Mouse (Mus musculus): ENCODE measurements around the gene G6pc. TPM values are rescaled to one million over a fixed set of nuclear protein-coding genes. Genes with fewer than 3 reads are reported as not detected.

Gene G6pc
- polyA plus RNA-seq, 1 experiment from 2014 or later = not detected

DNA sequence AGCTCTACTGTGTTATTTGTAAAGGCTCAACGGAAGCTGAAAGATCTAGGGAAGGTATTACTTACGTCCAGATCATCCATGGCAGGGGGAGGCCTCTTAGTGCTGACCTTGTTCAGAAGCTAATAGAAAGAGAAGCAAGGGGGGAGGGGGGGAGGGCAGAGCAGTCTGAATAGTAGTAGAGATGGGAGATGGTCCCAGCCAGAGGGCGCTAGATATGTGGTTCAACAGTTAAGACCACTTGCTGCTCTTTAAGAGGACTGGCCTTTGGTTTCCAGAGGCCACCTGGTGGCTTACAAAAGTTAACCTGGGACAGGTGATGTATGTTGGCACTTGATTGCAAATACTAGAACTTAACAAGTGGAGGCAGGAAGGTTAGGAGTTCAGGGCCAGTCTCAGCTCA lies 52.2 kb downstream of the G6pc start:
- no peak overlapping the region for H3K9ac ChIP-seq
- no peak for ATAC-seq (ENCODE audit: low FRiP score, low read depth)
- no peak overlapping the region for H3K4me2 ChIP-seq (replicated peaks)
- 24% methylated on average over 3 of the region's 3 CpGs for WGBS
- no peaks in the 10 kb centered on the region for H3K36me3 ChIP-seq
- no peak overlapping the region for H3K27ac ChIP-seq
- peaks cover 16% of the 10 kb centered on the region for H3K4me1 ChIP-seq
- no peak overlapping the region for H3K4me3 ChIP-seq
- no peaks in the 10 kb centered on the region for H3K27me3 ChIP-seq
- H3K9me3 ChIP-seq = no peaks in the 10 kb centered on the region

DNA sequence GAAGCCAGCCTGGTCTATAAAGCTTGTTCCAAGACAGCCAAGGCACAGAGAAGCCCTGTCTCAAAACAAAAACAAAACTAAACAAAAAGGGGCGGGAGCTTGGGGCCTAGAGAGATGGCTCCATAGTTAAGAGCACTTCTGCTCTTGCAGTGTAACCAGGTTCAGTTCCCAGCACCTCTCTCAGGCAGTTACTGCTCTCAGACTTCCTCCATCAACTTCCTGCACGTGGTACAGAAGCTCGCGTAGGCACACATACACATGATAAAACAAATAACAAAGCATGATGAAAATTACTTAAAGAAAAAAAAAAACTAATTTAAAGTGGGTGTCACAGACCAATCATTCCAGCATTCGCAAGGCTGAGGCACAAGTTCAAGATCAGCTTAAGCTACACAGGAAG lies 52.8 kb downstream of the G6pc start:
- WGBS = 89% methylated on average over 5 of the region's 5 CpGs
- Histone ChIP-seq H3K9me3 (no peaks in the 10 kb centered on the region), H3K9ac (no peak overlapping the region), H3K27ac (no peak overlapping the region), H3K27me3 (no peaks in the 10 kb centered on the region), H3K36me3 (no peaks in the 10 kb centered on the region), H3K4me2 (replicated peaks) (no peak overlapping the region), H3K4me1 (peaks cover 16% of the 10 kb centered on the region), H3K4me3 (no peak overlapping the region)
- no peak for ATAC-seq (ENCODE audit: low FRiP score, low read depth)

DNA sequence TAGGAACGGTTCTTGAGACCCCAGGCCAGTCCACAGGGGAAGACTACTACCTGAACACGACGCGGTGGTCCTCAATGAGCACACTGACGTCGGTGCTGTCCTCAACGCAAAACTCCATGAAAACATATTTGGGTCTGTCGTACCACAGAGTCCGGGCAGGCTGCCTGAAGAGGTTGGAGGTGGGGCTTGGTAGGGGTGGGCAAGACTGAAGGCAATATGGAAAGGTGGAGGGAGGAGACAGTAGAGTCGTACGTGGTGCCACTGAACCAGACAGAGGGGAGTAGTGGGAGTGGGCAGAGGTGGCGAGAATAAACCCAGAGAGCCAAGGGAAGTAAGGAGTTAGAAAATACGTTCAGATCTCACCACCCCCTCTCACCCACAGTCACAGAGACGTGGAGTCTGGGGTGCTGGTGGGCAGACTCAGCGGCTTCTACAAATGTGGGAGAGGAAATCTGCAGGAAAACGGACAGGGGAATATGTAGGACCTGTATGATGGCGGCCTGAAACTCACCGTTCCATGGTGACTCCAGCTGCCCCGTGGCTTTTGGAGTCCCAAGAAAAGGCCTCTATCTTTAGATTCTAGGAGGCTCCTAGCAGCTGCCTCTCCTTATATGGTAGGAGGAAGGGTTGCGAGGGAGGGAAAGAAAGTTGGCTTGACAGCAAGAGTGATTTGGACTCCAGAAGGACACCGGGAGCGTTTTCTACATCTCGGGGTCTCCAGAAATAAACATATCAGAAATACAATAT lies 56.9 kb downstream of the G6pc start, which contains the start of gene Gm27029:
Gene Gm27029 (minus strand): TSS at position 692 of the 747 bp plus-strand sequence.
- Histone ChIP-seq H3K36me3 (peaks cover under 1% of the 10 kb centered on the region), H3K4me2 (replicated peaks) (peak within 1 kb of the TSS; percentile 95), H3K4me1 (peaks cover 27% of the 10 kb centered on the region), H3K9ac (peak within 1 kb of the TSS; percentile 79), H3K4me3 (peak within 1 kb of the TSS; percentile 75), H3K27me3 (no peaks in the 10 kb centered on the region), H3K27ac (peak within 1 kb of the TSS; percentile 65; the same call in 1 of the 2 replicates), H3K9me3 (no peaks in the 10 kb centered on the region)
- whole genome bisulfite sequencing = 4% methylated on average over 23 of the region's 23 CpGs
- peak; percentile 66 for ATAC-seq (ENCODE audit: low FRiP score, low read depth)

DNA sequence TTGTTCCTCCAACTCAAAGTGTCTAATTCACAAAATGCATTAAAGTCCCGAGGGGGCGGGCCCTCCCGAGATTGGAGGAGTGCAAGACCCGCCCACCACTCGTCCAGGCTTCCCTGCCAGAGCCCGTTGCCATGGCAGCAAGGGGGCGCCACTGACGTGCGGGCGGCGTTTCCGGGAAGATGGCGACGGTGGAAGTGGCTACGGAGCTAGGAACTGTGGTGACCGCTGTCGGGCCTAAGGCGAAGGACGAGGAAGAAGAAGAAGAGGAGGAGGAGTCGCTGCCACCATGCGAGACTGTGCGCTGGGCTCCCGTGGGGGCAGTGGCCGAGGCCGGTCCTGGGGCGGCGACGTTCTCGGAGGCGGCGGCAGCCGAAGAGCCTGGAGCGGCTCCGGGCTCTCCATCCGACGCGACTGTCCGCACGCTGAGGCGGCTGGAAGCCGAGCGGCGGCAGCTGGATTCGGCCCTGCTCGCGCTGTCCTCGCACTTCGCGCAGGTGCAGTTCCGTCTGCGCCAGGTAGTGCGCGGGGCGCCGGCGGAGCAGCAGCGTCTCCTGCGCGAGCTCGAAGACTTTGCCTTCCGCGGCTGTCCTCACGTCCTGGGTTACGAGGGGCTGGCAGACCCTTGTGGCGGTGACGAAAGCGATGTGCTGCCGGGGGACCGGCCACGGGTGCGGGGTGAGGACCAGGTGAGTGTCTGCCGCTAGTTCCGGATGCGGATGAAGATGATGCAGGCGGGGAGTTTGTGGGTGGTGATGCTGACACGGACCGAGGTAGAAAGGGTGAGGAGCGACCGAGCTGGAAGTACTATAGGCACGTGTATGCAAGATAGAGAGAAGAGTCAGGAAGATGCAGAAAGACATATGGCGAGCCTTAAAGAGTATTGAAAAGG lies 57.8 kb downstream of the G6pc start, which contains the start of the genes Rundc1 and Ptges3l:
Gene Rundc1 (plus strand): TSS at position 161 of the 889 bp plus-strand sequence.
Gene Ptges3l (minus strand): TSS at position 409 of the 889 bp plus-strand sequence.
- H3K27ac ChIP-seq = peak within 1 kb of the TSS; percentile 65; the same call in 1 of the 2 replicates
- ATAC-seq (ENCODE audit: low FRiP score, low read depth) = peak; percentile 96
- WGBS = under 1% methylated on average over 78 of the region's 81 CpGs
- peak within 1 kb of the TSS; percentile 95 for H3K4me2 ChIP-seq (replicated peaks)
- no peaks in the 10 kb centered on the region for H3K9me3 ChIP-seq
- H3K27me3 ChIP-seq = no peaks in the 10 kb centered on the region
- H3K9ac ChIP-seq = peak within 1 kb of the TSS; percentile 79
- H3K4me3 ChIP-seq = peak within 1 kb of the TSS; percentile 75
- H3K36me3 ChIP-seq = peaks cover 10% of the 10 kb centered on the region
- H3K4me1 ChIP-seq = peaks cover 27% of the 10 kb centered on the region

DNA sequence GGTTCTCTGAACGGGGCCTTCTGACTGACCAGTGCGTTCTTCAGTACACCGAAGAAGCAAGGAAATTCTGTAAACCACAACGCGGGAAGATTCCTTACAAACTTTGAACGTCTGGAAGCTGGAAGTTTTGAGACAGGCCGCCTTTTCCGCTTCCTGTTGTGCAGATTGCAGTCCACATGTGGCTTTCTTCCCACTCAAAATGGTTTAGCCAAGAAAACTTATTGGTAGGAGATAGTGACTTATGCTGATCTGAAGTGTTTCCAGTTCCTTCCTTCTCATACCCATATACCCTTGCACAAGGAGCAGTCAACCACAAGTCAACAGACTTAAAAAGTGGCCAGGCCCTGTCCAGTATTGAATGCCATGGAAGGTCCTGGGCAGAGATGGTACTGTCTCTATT lies 58.8 kb downstream of the G6pc start:
- Histone ChIP-seq H3K4me2 (replicated peaks) (peak overlapping the region; percentile 95), H3K27ac (no peak overlapping the region), H3K9me3 (no peaks in the 10 kb centered on the region), H3K9ac (peak overlapping the region; percentile 79), H3K36me3 (peaks cover 20% of the 10 kb centered on the region), H3K27me3 (no peaks in the 10 kb centered on the region), H3K4me1 (peaks cover 27% of the 10 kb centered on the region), H3K4me3 (peak overlapping the region; percentile 75)
- WGBS = 62% methylated on average over 8 of the region's 8 CpGs
- no peak for ATAC-seq (ENCODE audit: low FRiP score, low read depth)

Small RNAs within 50 kb of the gene (microRNA-seq; reads per million reads assigned to microRNA genes)
- gene Gm25593 (not detected), gene Mir6929 (not detected)

Other genes with a start within 250 kb of the G6pc start
- gene Retreg3, start 247.7 kb upstream of the G6pc start, polyA plus RNA-seq (2015; fragmentation: Nextera tagmentation; extraction: Ambion mirVana) = 18.7 and 20.3 TPM in 2 replicates
- 70.5 and 71.1 TPM in 2 replicates for gene Tubg1, start 247.6 kb upstream of the G6pc start, polyA plus RNA-seq (2015; fragmentation: Nextera tagmentation; extraction: Ambion mirVana)
- gene Tubg2, start 211.7 kb upstream of the G6pc start, polyA plus RNA-seq (2015; fragmentation: Nextera tagmentation; extraction: Ambion mirVana) = 7.3 and 7.4 TPM in 2 replicates
- 0.27 and 0.46 TPM in 2 replicates for gene Cntnap1, start 197.0 kb upstream of the G6pc start, polyA plus RNA-seq (2015; fragmentation: Nextera tagmentation; extraction: Ambion mirVana)
- 6.6 and 7.3 TPM in 2 replicates for gene Plekhh3, start 196.2 kb upstream of the G6pc start, polyA plus RNA-seq (2015; fragmentation: Nextera tagmentation; extraction: Ambion mirVana)
- 0.10 TPM in 1 of 2 replicates, not detected in the other for gene Ccr10, start 192.1 kb upstream of the G6pc start, polyA plus RNA-seq (2015; fragmentation: Nextera tagmentation; extraction: Ambion mirVana)
- gene Ezh1, start 141.1 kb upstream of the G6pc start, polyA plus RNA-seq (2015; fragmentation: Nextera tagmentation; extraction: Ambion mirVana) = 14.6 and 17.5 TPM in 2 replicates
- gene Ramp2, start 121.5 kb upstream of the G6pc start, polyA plus RNA-seq (2015; fragmentation: Nextera tagmentation; extraction: Ambion mirVana) = 72.9 and 74.7 TPM in 2 replicates
- 104 and 109 TPM in 2 replicates for gene Vps25, start 113.9 kb upstream of the G6pc start, polyA plus RNA-seq (2015; fragmentation: Nextera tagmentation; extraction: Ambion mirVana)
- gene Wnk4, start 107.0 kb upstream of the G6pc start, polyA plus RNA-seq (2015; fragmentation: Nextera tagmentation; extraction: Ambion mirVana) = 8.5 and 10.2 TPM in 2 replicates
- gene Cntd1, start 88.5 kb upstream of the G6pc start, polyA plus RNA-seq (2015; fragmentation: Nextera tagmentation; extraction: Ambion mirVana) = 1.7 and 1.9 TPM in 2 replicates
- 172 and 175 TPM in 2 replicates for gene Coa3, start 88.4 kb upstream of the G6pc start, polyA plus RNA-seq (2015; fragmentation: Nextera tagmentation; extraction: Ambion mirVana)
- 124 and 127 TPM in 2 replicates for gene Becn1, start 65.3 kb upstream of the G6pc start, polyA plus RNA-seq (2015; fragmentation: Nextera tagmentation; extraction: Ambion mirVana)
- gene Psme3, start 51.3 kb upstream of the G6pc start, polyA plus RNA-seq (2015; fragmentation: Nextera tagmentation; extraction: Ambion mirVana) = 136 and 144 TPM in 2 replicates
- 1.4 TPM in 2 replicates for gene Aoc2, start 42.5 kb upstream of the G6pc start, polyA plus RNA-seq (2015; fragmentation: Nextera tagmentation; extraction: Ambion mirVana)
- gene Aoc3, start 37.0 kb upstream of the G6pc start, polyA plus RNA-seq (2015; fragmentation: Nextera tagmentation; extraction: Ambion mirVana) = 0.20 and 0.31 TPM in 2 replicates
- gene Aarsd1, start 50.1 kb downstream of the G6pc start, polyA plus RNA-seq (2015; fragmentation: Nextera tagmentation; extraction: Ambion mirVana) = 79.5 and 84.5 TPM in 2 replicates
- 11.5 and 12.6 TPM in 2 replicates for gene Gm27029, start 57.2 kb downstream of the G6pc start, polyA plus RNA-seq (2015; fragmentation: Nextera tagmentation; extraction: Ambion mirVana)
- 19.3 and 21.3 TPM in 2 replicates for gene Rundc1, start 57.5 kb downstream of the G6pc start, polyA plus RNA-seq (2015; fragmentation: Nextera tagmentation; extraction: Ambion mirVana)
- gene Ptges3l, start 57.8 kb downstream of the G6pc start, polyA plus RNA-seq (2015; fragmentation: Nextera tagmentation; extraction: Ambion mirVana) = 15.3 and 15.7 TPM in 2 replicates
- gene Rpl27, start 74.7 kb downstream of the G6pc start, polyA plus RNA-seq (2015; fragmentation: Nextera tagmentation; extraction: Ambion mirVana) = 328 and 347 TPM in 2 replicates
- 8.3 and 9.5 TPM in 2 replicates for gene Ifi35, start 80.8 kb downstream of the G6pc start, polyA plus RNA-seq (2015; fragmentation: Nextera tagmentation; extraction: Ambion mirVana)
- gene Rnd2, start 97.4 kb downstream of the G6pc start, polyA plus RNA-seq (2015; fragmentation: Nextera tagmentation; extraction: Ambion mirVana) = 10.0 and 12.0 TPM in 2 replicates
- gene Vat1, start 98.7 kb downstream of the G6pc start, polyA plus RNA-seq (2015; fragmentation: Nextera tagmentation; extraction: Ambion mirVana) = 35.7 and 39.7 TPM in 2 replicates
- 12.1 and 13.6 TPM in 2 replicates for gene Brca1, start 184.4 kb downstream of the G6pc start, polyA plus RNA-seq (2015; fragmentation: Nextera tagmentation; extraction: Ambion mirVana)
- 70.9 and 78.1 TPM in 2 replicates for gene Nbr1, start 184.6 kb downstream of the G6pc start, polyA plus RNA-seq (2015; fragmentation: Nextera tagmentation; extraction: Ambion mirVana)
- gene Tmem106a, start 214.7 kb downstream of the G6pc start, polyA plus RNA-seq (2015; fragmentation: Nextera tagmentation; extraction: Ambion mirVana) = 3.2 and 3.6 TPM in 2 replicates
- not detected in 2 replicates for gene Gm11634, start 231.7 kb downstream of the G6pc start, polyA plus RNA-seq (2015; fragmentation: Nextera tagmentation; extraction: Ambion mirVana)